Mouse (Mus musculus): ENCODE results near the gene Zdhhc8.

- TF ChIP-seq CTCF (IDR thresholded peaks at IDR 0.05; ENCODE audit: control insufficient read depth, insufficient read depth, low read length) (no peak), POLR2A (IDR thresholded peaks at IDR 0.05; ENCODE audit: borderline replicate concordance, control insufficient read depth, low read depth, low read length) (no peak)
These were observed 47.7 kb downstream of the Zdhhc8 start for GRCm38 (mm10) chr16:18187221-18187620.
